Mouse (Mus musculus) E14TG2a.4 (cell line): ENCODE results near the gene Acp2.

Experiments
- CTCF ChIP-seq: conservative IDR thresholded peaks from 2 replicates; pipeline ENCODE4 v1.5.1; 2014; ENCODE audit warnings: low read length
- NANOG ChIP-seq: IDR thresholded peaks from 2 replicates; pipeline ENCODE4 v1.6.1; 2014; ENCODE audit warnings: borderline replicate concordance, low read length, mixed read lengths

DNA sequence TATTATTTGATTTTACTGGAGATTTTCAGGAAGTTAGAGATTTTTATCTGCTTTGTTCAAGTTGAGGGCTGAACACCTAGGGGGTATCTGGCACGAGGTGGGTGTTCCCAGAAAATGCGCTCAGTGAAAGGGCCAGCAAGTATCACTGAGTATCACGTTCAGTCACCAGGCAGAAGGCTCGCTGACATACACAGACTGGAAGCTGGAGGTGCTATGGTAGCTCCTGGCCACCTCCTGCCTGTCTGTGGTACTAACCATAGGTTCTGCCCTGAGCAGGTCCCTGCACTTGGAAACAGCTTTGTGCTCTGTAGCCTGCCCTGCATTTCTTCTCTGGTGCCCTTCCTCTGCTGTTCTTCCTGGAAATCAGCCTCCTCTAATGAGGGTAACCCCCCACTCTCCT lies 49.8 kb downstream of the Acp2 start:
- TF ChIP-seq CTCF (no peak), NANOG (no peak)
